Mouse (Mus musculus) small intestine, adult 2 months (tissue): ENCODE results near the gene Cfap36.

Experiments used
- CTCF ChIP-seq: fragments of 200-500 bp; IDR thresholded peaks from 2 replicates; pipeline ENCODE4 v1.5.1; 2012; ENCODE audit warnings: low read depth, mild to moderate bottlenecking, control low read depth, inconsistent platforms, low read length, moderate library complexity, mixed read lengths; ENCODE audit not compliant: insufficient replicate concordance, insufficient read length; ENCODE audit errors: extremely low read depth
- POLR2A ChIP-seq: fragments of 200-500 bp; IDR thresholded peaks from 2 replicates; pipeline ENCODE4 v1.6.1; 2012; ENCODE audit warnings: low read depth, mild to moderate bottlenecking, control low read depth, inconsistent platforms, low read length, moderate library complexity

DNA sequence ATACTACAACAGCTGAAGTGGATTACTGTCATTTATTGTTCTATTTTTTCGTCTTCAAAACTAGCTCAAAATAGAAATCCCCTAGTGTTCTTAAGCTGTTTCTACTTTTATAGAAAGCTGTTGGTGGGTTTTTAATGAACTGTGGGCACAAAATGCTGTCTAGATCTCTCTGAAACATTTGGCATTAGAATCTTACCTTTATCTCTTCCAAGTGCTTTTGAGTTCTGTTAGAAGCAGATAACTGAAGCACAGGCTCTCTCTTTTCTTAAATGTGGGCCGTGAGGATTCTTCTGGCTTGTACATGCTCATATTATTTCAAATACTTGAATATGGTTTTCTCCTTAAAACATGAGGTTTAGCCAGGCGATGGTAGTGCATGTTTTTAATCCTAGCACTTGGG is 27.5 kb upstream of the Cfap36 start:
- no peak for TF ChIP-seq POLR2A
- no peak for TF ChIP-seq CTCF
